Mouse (Mus musculus) heart, postnatal 36 days (tissue): ENCODE measurements around the gene Tssk3. TPM values are rescaled to one million over a fixed set of nuclear protein-coding genes. Genes with fewer than 3 reads are reported as not detected.
"Not testable (repeated sequence)": the region's sequence is repeated elsewhere in the genome, so short reads cannot be mapped to it uniquely, and the experiment has no call there.

ENCODE experiments used
- DNase-seq, 2 experiments: peaks; one replicate each; pipeline ENCODE4 v3.0.0; 2021 to 2022
- intact Hi-C: fragments of 180-260 bp; cut with DNase I; formaldehyde crosslinking; loops from one replicate; pipeline ENCODE4 v1.15.1; 2025
- total RNA-seq, 2 experiments: library from RNA; stranded (reverse); gene quantifications; 2 replicates each; pipeline ENCODE4 v1.2.3; 2021

Gene Tssk3
- not detected for total RNA-seq

- no peak for DNase-seq
- intact Hi-C loops, result no loop called here
Measured at GRCm38 (mm10) chr4:129490972-129491880, at the start of gene Tssk3, which contains the start of gene Fam229a. Gene Tssk3 (minus strand): TSS chr4:129491022. Gene Fam229a (plus strand): TSS chr4:129491190.

GRCm38 (mm10) chr4:129540012-129540411, 49.2 kb upstream of the Tssk3 start:
- intact Hi-C loops, result no loop called here
- no peak for DNase-seq

GRCm38 (mm10) chr4:129528901-129529300, 38.1 kb upstream of the Tssk3 start:
- DNase-seq, intact Hi-C loops: not testable (repeated sequence)

- no peak for DNase-seq
- intact Hi-C loops, result no loop called here
Measured at GRCm38 (mm10) chr4:129525889-129526288, 35.1 kb upstream of the Tssk3 start.

- DNase-seq, result no peak
- intact Hi-C loops, result no loop called here
Measured at GRCm38 (mm10) chr4:129525338-129525737, 34.5 kb upstream of the Tssk3 start.

- intact Hi-C loops, result no loop called here
Measured at GRCm38 (mm10) chr4:129518519-129518918, 27.7 kb upstream of the Tssk3 start.

GRCm38 (mm10) chr4:129516925-129517324, 26.1 kb upstream of the Tssk3 start:
- intact Hi-C loops, result no loop called here
- DNase-seq, result no peak

More at GRCm38 (mm10) chr4:129518519-129518918, 27.7 kb upstream of the Tssk3 start:
- DNase-seq, result no peak

GRCm38 (mm10) chr4:129514300-129514898, 23.6 kb upstream of the Tssk3 start:
- intact Hi-C loops, result loop anchor here (1.0 kb wide), 1 partner anchor 19 kb away; no protein-coding TSS in a partner anchor
- peak; percentile 67 to 71 for DNase-seq

GRCm38 (mm10) chr4:129513891-129514290, 23.1 kb upstream of the Tssk3 start:
- intact Hi-C loops, result loop anchor here (1.0 kb wide), 1 partner anchor 19 kb away; no protein-coding TSS in a partner anchor
- no peak for DNase-seq

- intact Hi-C loops, result no loop called here
Measured at GRCm38 (mm10) chr4:129513086-129513767, 22.4 kb upstream of the Tssk3 start, which contains the start of gene Marcksl1. Gene Marcksl1 (plus strand): TSS chr4:129513581.

GRCm38 (mm10) chr4:129511413-129512096, 20.7 kb upstream of the Tssk3 start:
- DNase-seq, result no peak
- intact Hi-C loops, result no loop called here

More at GRCm38 (mm10) chr4:129513086-129513767, 22.4 kb upstream of the Tssk3 start, which contains the start of gene Marcksl1:
- peak; percentile 79 to 83 for DNase-seq

- intact Hi-C loops, result no loop called here
- no peak for DNase-seq
Measured at GRCm38 (mm10) chr4:129510723-129511412, 20.0 kb upstream of the Tssk3 start.

- intact Hi-C loops, result no loop called here
- DNase-seq, result no peak
Measured at GRCm38 (mm10) chr4:129509650-129510049, 18.8 kb upstream of the Tssk3 start.

- no peak for DNase-seq
- intact Hi-C loops, result no loop called here
Measured at GRCm38 (mm10) chr4:129508834-129509600, 18.2 kb upstream of the Tssk3 start.

GRCm38 (mm10) chr4:129508237-129508515, 17.4 kb upstream of the Tssk3 start:
- no peak for DNase-seq
- intact Hi-C loops, result no loop called here

GRCm38 (mm10) chr4:129507434-129508236, 16.8 kb upstream of the Tssk3 start:
- intact Hi-C loops, result no loop called here
- no peak for DNase-seq

GRCm38 (mm10) chr4:129505511-129505910, 14.7 kb upstream of the Tssk3 start:
- DNase-seq, result no peak
- intact Hi-C loops, result no loop called here

GRCm38 (mm10) chr4:129502901-129503444, 12.2 kb upstream of the Tssk3 start:
- intact Hi-C loops, result no loop called here
- DNase-seq, result no peak
